22 mouse cellular contexts compared by ENCODE assay signal in genomic region chr10:44939403-44939802, GRCm38 (mm10).
A peak's percentile ranks its signal among the peaks of the same experiment; 100 is the strongest.
DNase-seq lines count a peak whose midpoint lies in the region; ATAC-seq and TF ChIP-seq lines count a peak whose summit lies in the region.
"Had no signal": no experiment of that assay in that cellular context is flagged by ENCODE, and none has a peak within 500 bp of the region (broad histone marks: within the 10 kb centered on the region; RNA-seq: fewer than 3 reads in every experiment).

No protein-coding gene starts in this region.

- H3K4me2 ChIP-seq in forebrain, postnatal 0 days (ENCODE audit: low read depth) = no peak overlapping the region
- no peak overlapping the region for H3K4me2 ChIP-seq in forebrain, embryonic 15.5 days (replicated peaks)
- H3K4me2 ChIP-seq: embryonic facial prominence, embryonic 15.5 days; forebrain, embryonic 12.5 days; hindbrain, embryonic 14.5 days had no signal

- WGBS in forebrain, postnatal 0 days = 26% methylated on average over 1 of the region's 1 CpGs
- WGBS in forebrain, embryonic 15.5 days = 53% methylated on average over 1 of the region's 1 CpGs

- no peak overlapping the region for H3K27ac ChIP-seq in forebrain, postnatal 0 days (ENCODE audit: low read depth, low read length)
- no peak overlapping the region for H3K27ac ChIP-seq in forebrain, embryonic 15.5 days (replicated peaks)
- H3K27ac ChIP-seq: embryonic facial prominence, embryonic 15.5 days; forebrain, embryonic 12.5 days; heart, embryonic 10.5 days; hindbrain, embryonic 14.5 days had no signal

- H3K9me3 ChIP-seq in forebrain, postnatal 0 days (ENCODE audit: low read length) = no peaks in the 10 kb centered on the region
- no peaks in the 10 kb centered on the region for H3K9me3 ChIP-seq in forebrain, embryonic 15.5 days
- H3K9me3 ChIP-seq: embryonic facial prominence, embryonic 15.5 days; forebrain, embryonic 12.5 days; heart, embryonic 10.5 days had no signal

- no peak for ATAC-seq in forebrain, postnatal 0 days
- no peak for ATAC-seq in forebrain, embryonic 15.5 days (replicated peaks)
- ATAC-seq in inflammation-experienced regulatory T-cells, adult 6 months = no peak
- ATAC-seq: intestine, postnatal 0 days had no signal

- H3K9ac ChIP-seq in forebrain, postnatal 0 days = no peak overlapping the region
- no peak overlapping the region for H3K9ac ChIP-seq in forebrain, embryonic 15.5 days (replicated peaks)
- H3K9ac ChIP-seq: embryonic facial prominence, embryonic 15.5 days; forebrain, embryonic 12.5 days; hindbrain, embryonic 14.5 days had no signal

- H3K4me3 ChIP-seq in forebrain, postnatal 0 days (ENCODE audit: low read depth, low read length) = no peak overlapping the region
- no peak overlapping the region for H3K4me3 ChIP-seq in forebrain, embryonic 15.5 days
- H3K4me3 ChIP-seq: embryonic facial prominence, embryonic 15.5 days; erythroblast, embryonic 14.5 days; forebrain, embryonic 12.5 days; heart, embryonic 10.5 days had no signal

- no peaks in the 10 kb centered on the region for H3K4me1 ChIP-seq in forebrain, postnatal 0 days (ENCODE audit: insufficient read depth)
- no peaks in the 10 kb centered on the region for H3K4me1 ChIP-seq in forebrain, embryonic 15.5 days
- H3K4me1 ChIP-seq: embryonic facial prominence, embryonic 15.5 days; forebrain, embryonic 12.5 days; heart, embryonic 10.5 days had no signal

- H3K36me3 ChIP-seq in forebrain, postnatal 0 days (ENCODE audit: insufficient read depth) = no peaks in the 10 kb centered on the region
- no peaks in the 10 kb centered on the region for H3K36me3 ChIP-seq in forebrain, embryonic 15.5 days
- H3K36me3 ChIP-seq: embryonic facial prominence, embryonic 15.5 days; forebrain, embryonic 12.5 days; heart, embryonic 10.5 days had no signal

- no peaks in the 10 kb centered on the region for H3K27me3 ChIP-seq in forebrain, postnatal 0 days (ENCODE audit: insufficient read depth, low read length)
- no peaks in the 10 kb centered on the region for H3K27me3 ChIP-seq in forebrain, embryonic 15.5 days
- H3K27me3 ChIP-seq: CH12.LX; embryonic facial prominence, embryonic 15.5 days; forebrain, embryonic 12.5 days had no signal

- TF ChIP-seq CTCF in forebrain, postnatal 0 days (IDR thresholded peaks at IDR 0.05; ENCODE audit: low read depth) = no peak

- DNase-seq in cerebellum, adult 9-10 months = peak; percentile 0
- DNase-seq in cerebellum, adult 11 months = no peak
- peak; percentile 1 for DNase-seq in forebrain, postnatal 0 days
- peak; percentile 10 for DNase-seq in brain, adult 2 months (ENCODE audit: low read depth, low spot score)
- peak; percentile 69 to 80 for DNase-seq in cerebellum, postnatal 14 days
- DNase-seq in right cerebral cortex, adult 18-20 months = no peak
- DNase-seq: adrenal gland, adult 2 months; adrenal gland, postnatal 25 days; embryo, embryonic 11 days; gastrocnemius, postnatal 10 days; heart, adult 18-20 months; heart, postnatal 10 days; kidney, adult 8-10 months had no signal

Comparison
In these comparisons a context has a peak if more than half of its experiments do, and no peak if none do; other contexts are left out.
1. DNase-seq: peak in cerebellum, adult 9-10 months (single experiment), forebrain, postnatal 0 days (single experiment), brain, adult 2 months (single experiment) and cerebellum, postnatal 14 days (2 of 2); none in cerebellum, adult 11 months (single experiment) and right cerebral cortex, adult 18-20 months (single experiment).